Mouse (Mus musculus) ES-Bruce4 (cell line): Measurements from ENCODE around the gene Cdhr1. TPM values are rescaled to one million over a fixed set of nuclear protein-coding genes. Genes with fewer than 3 reads are reported as not detected.

Experiments used
- H3K27ac ChIP-seq: 2 replicates; pipeline ENCODE4 v1.5.1; 2012; ENCODE audit warnings: low read length, inconsistent platforms; ENCODE audit not compliant: insufficient read depth
- H3K27me3 ChIP-seq: 2 replicates; pipeline ENCODE4 v1.6.1; 2012; ENCODE audit warnings: mild to moderate bottlenecking, low read length, inconsistent platforms; ENCODE audit not compliant: control insufficient read depth, poor library complexity, insufficient read depth, severe bottlenecking
- H3K36me3 ChIP-seq: 2 replicates; pipeline ENCODE4 v1.6.1; 2012; ENCODE audit warnings: inconsistent platforms, mild to moderate bottlenecking, low read length, moderate library complexity; ENCODE audit not compliant: control insufficient read depth, poor library complexity, insufficient read depth, severe bottlenecking
- H3K4me1 ChIP-seq: one replicate; pipeline ENCODE4 v1.8.1; 2011; ENCODE audit warnings: low read length; ENCODE audit not compliant: control insufficient read depth, insufficient read depth
- H3K4me3 ChIP-seq: 2 replicates; pipeline ENCODE4 v1.5.1; 2011; ENCODE audit warnings: low read depth, mild to moderate bottlenecking, low read length
- H3K9ac ChIP-seq: 2 replicates; pipeline ENCODE4 v1.6.1; 2012; ENCODE audit warnings: low read depth, mild to moderate bottlenecking, inconsistent platforms; ENCODE audit not compliant: poor library complexity, severe bottlenecking
- H3K9me3 ChIP-seq: replicated peaks from 2 replicates; pipeline ENCODE4 v1.6.1; 2012; ENCODE audit warnings: mild to moderate bottlenecking, low read length, inconsistent platforms; ENCODE audit not compliant: control insufficient read depth, poor library complexity, insufficient read depth, severe bottlenecking
- CTCF ChIP-seq: IDR thresholded peaks from one replicate; pipeline ENCODE4 v1.8.1; 2011; ENCODE audit warnings: low read depth, low read length
- EP300 ChIP-seq: IDR thresholded peaks from 2 replicates; pipeline ENCODE4 v1.6.1; 2011; ENCODE audit warnings: low read depth, low read length; ENCODE audit not compliant: insufficient read depth
- POLR2A ChIP-seq: IDR thresholded peaks from one replicate; pipeline ENCODE4 v1.8.1; 2011; ENCODE audit warnings: low read length; ENCODE audit not compliant: insufficient read depth
- polyA plus RNA-seq: library from polyadenylated mRNA; stranded (reverse); fragments of >200 nt; gene quantifications from 2 replicates; pipeline ENCODE4 v1.2.4, GENCODE M21; 2011; ENCODE audit warnings: low read depth; ENCODE audit not compliant: missing spikeins, insufficient read depth, insufficient read length

Gene Cdhr1
- polyA plus RNA-seq, 1 experiment: 1.0 TPM

- H3K9me3 ChIP-seq: peaks cover 6% of the 10 kb centered on the region; the same call in 1 of the 2 replicates
- H3K4me1 ChIP-seq: no peaks in the 10 kb centered on the region
- no peak overlapping the region for H3K27ac ChIP-seq
- H3K9ac ChIP-seq: no peak overlapping the region
- H3K36me3 ChIP-seq: no peaks in the 10 kb centered on the region
- TF ChIP-seq POLR2A (no peak), EP300 (no peak), CTCF (no peak)
- H3K4me3 ChIP-seq: no peak overlapping the region
- no peaks in the 10 kb centered on the region for H3K27me3 ChIP-seq
Measured at GRCm38 (mm10) chr14:37110456-37110855, 12.3 kb upstream of the Cdhr1 start.

GRCm38 (mm10) chr14:37109975-37110374, 11.8 kb upstream of the Cdhr1 start:
- Histone ChIP-seq H3K27me3 (no peaks in the 10 kb centered on the region), H3K36me3 (no peaks in the 10 kb centered on the region), H3K9ac (no peak overlapping the region), H3K4me1 (no peaks in the 10 kb centered on the region), H3K27ac (no peak overlapping the region), H3K9me3 (peaks cover 6% of the 10 kb centered on the region; the same call in 1 of the 2 replicates), H3K4me3 (no peak overlapping the region)
- TF ChIP-seq EP300: no peak
- no peak for TF ChIP-seq CTCF
- no peak for TF ChIP-seq POLR2A

GRCm38 (mm10) chr14:37109460-37109859, 11.3 kb upstream of the Cdhr1 start:
- Histone ChIP-seq H3K9me3 (peaks cover 2% of the 10 kb centered on the region; the same call in 1 of the 2 replicates), H3K9ac (no peak overlapping the region), H3K27me3 (no peaks in the 10 kb centered on the region), H3K27ac (no peak overlapping the region), H3K36me3 (no peaks in the 10 kb centered on the region), H3K4me3 (no peak overlapping the region), H3K4me1 (no peaks in the 10 kb centered on the region)
- TF ChIP-seq CTCF (no peak), POLR2A (no peak), EP300 (no peak)

- no peak for TF ChIP-seq EP300
- no peak for TF ChIP-seq CTCF
- TF ChIP-seq POLR2A: no peak
- Histone ChIP-seq H3K9ac (no peak overlapping the region), H3K27ac (no peak overlapping the region), H3K36me3 (no peaks in the 10 kb centered on the region), H3K27me3 (no peaks in the 10 kb centered on the region), H3K9me3 (no peaks in the 10 kb centered on the region), H3K4me3 (no peak overlapping the region), H3K4me1 (no peaks in the 10 kb centered on the region)
Measured at GRCm38 (mm10) chr14:37105846-37106245, 7.7 kb upstream of the Cdhr1 start.

GRCm38 (mm10) chr14:37104747-37105146, 6.6 kb upstream of the Cdhr1 start:
- Histone ChIP-seq H3K4me3 (no peak overlapping the region), H3K9ac (no peak overlapping the region), H3K4me1 (no peaks in the 10 kb centered on the region), H3K27ac (no peak overlapping the region), H3K27me3 (no peaks in the 10 kb centered on the region), H3K36me3 (no peaks in the 10 kb centered on the region), H3K9me3 (no peaks in the 10 kb centered on the region)
- TF ChIP-seq CTCF (no peak), EP300 (no peak), POLR2A (no peak)

GRCm38 (mm10) chr14:37102484-37102883, 4.3 kb upstream of the Cdhr1 start:
- H3K9me3 ChIP-seq: no peaks in the 10 kb centered on the region
- no peaks in the 10 kb centered on the region for H3K27me3 ChIP-seq
- TF ChIP-seq POLR2A (no peak), EP300 (no peak), CTCF (no peak)
- no peak overlapping the region for H3K4me3 ChIP-seq
- H3K9ac ChIP-seq: no peak overlapping the region
- H3K4me1 ChIP-seq: no peaks in the 10 kb centered on the region
- no peak overlapping the region for H3K27ac ChIP-seq
- H3K36me3 ChIP-seq: no peaks in the 10 kb centered on the region
